ENCODE assay signal across 20 mouse cellular contexts in genomic region chr15:88799950-88800371, GRCm38 (mm10). TPM values are rescaled to one million over a fixed set of nuclear protein-coding genes. Genes with fewer than 3 reads are reported as not detected.
DNase-seq lines count a peak whose midpoint lies in the region; ATAC-seq lines count a peak whose summit lies in the region.
"Had no signal": no experiment of that assay in that cellular context is flagged by ENCODE, and none has a peak within 500 bp of the region (broad histone marks: within the 10 kb centered on the region; RNA-seq: fewer than 3 reads in every experiment).

No protein-coding gene starts in this region.

- ATAC-seq in intestine, embryonic 15.5 days, result peak; percentile 84
- no peak for ATAC-seq in liver, embryonic 15.5 days (ENCODE audit: insufficient read depth)
- ATAC-seq: hindbrain, postnatal 0 days; midbrain, embryonic 13.5 days had no signal

- no peak overlapping the region for H3K27ac ChIP-seq in intestine, embryonic 15.5 days
- H3K27ac ChIP-seq in liver, embryonic 15.5 days (replicated peaks), result 0 out of 2 replicates have a peak overlapping the region, but pooled peaks have one; percentile 19
- H3K27ac ChIP-seq: embryonic facial prominence, embryonic 13.5 days; forebrain, embryonic 10.5 days; heart, embryonic 13.5 days; hindbrain, postnatal 0 days; left cerebral cortex, adult 2 months; limb, embryonic 12.5 days; macrophage; midbrain, embryonic 13.5 days had no signal

- no peaks in the 10 kb centered on the region for H3K27me3 ChIP-seq in intestine, embryonic 15.5 days (replicated peaks)
- H3K27me3 ChIP-seq in liver, embryonic 15.5 days, result no peaks in the 10 kb centered on the region
- H3K27me3 ChIP-seq: embryonic facial prominence, embryonic 13.5 days; heart, embryonic 13.5 days; limb, embryonic 12.5 days; midbrain, embryonic 13.5 days had no signal

- 60% methylated on average over 11 of the region's 11 CpGs for WGBS in intestine, embryonic 15.5 days
- WGBS in liver, embryonic 15.5 days (ENCODE audit: insufficient replicate concordance), result 63% methylated on average over 11 of the region's 11 CpGs

- no peak overlapping the region for H3K4me2 ChIP-seq in intestine, embryonic 15.5 days (replicated peaks)
- H3K4me2 ChIP-seq in liver, embryonic 15.5 days, result peak overlapping the region; percentile 13; the same call in 1 of the 2 replicates
- H3K4me2 ChIP-seq: embryonic facial prominence, embryonic 13.5 days; heart, embryonic 13.5 days; limb, embryonic 12.5 days; midbrain, embryonic 13.5 days had no signal

- 0 out of 2 replicates have a peak, but pooled peaks cover 4% of the 10 kb centered on the region for H3K4me1 ChIP-seq in intestine, embryonic 15.5 days (replicated peaks)
- H3K4me1 ChIP-seq in liver, embryonic 15.5 days (replicated peaks), result peaks cover 7% of the 10 kb centered on the region; the same call in 1 of the 2 replicates
- H3K4me1 ChIP-seq: embryonic facial prominence, embryonic 13.5 days; forebrain, embryonic 10.5 days; heart, embryonic 13.5 days; limb, embryonic 12.5 days; midbrain, embryonic 13.5 days had no signal

- H3K36me3 ChIP-seq in intestine, embryonic 15.5 days, result 0 out of 2 replicates have a peak, but pooled peaks cover 2% of the 10 kb centered on the region
- peaks cover 5% of the 10 kb centered on the region; the same call in 1 of the 2 replicates for H3K36me3 ChIP-seq in liver, embryonic 15.5 days (replicated peaks)

- H3K9ac ChIP-seq in intestine, embryonic 15.5 days, result no peak overlapping the region
- H3K9ac ChIP-seq in liver, embryonic 15.5 days, result no peak overlapping the region
- H3K9ac ChIP-seq: embryonic facial prominence, embryonic 13.5 days; heart, embryonic 13.5 days; limb, embryonic 12.5 days; midbrain, embryonic 13.5 days had no signal

- peak; percentile 53 to 75 for DNase-seq in kidney, adult 8-10 months
- DNase-seq in lung, postnatal 36 days, result peak; percentile 90
- DNase-seq in urinary bladder, adult 2 months (ENCODE audit: low spot score), result no peak
- no peak for DNase-seq in retina, embryonic 14.5 days (ENCODE audit: low spot score)
- DNase-seq in natural killer cell, adult 2 months (ENCODE audit: low spot score in 2 of 2), result no peak
- DNase-seq: adrenal gland, postnatal 10 days; cerebellum, adult 2 months; heart, postnatal 4 days; thymus, postnatal 4 days had no signal

- no peaks in the 10 kb centered on the region for H3K9me3 ChIP-seq in intestine, embryonic 15.5 days
- no peaks in the 10 kb centered on the region for H3K9me3 ChIP-seq in liver, embryonic 15.5 days (replicated peaks)
- H3K9me3 ChIP-seq: embryonic facial prominence, embryonic 13.5 days; forebrain, embryonic 10.5 days; G1E; heart, embryonic 13.5 days; limb, embryonic 12.5 days; midbrain, embryonic 13.5 days had no signal

- no peak overlapping the region for H3K4me3 ChIP-seq in intestine, embryonic 15.5 days (replicated peaks)
- H3K4me3 ChIP-seq in liver, embryonic 15.5 days (replicated peaks), result no peak overlapping the region
- H3K4me3 ChIP-seq: embryonic facial prominence, embryonic 13.5 days; forebrain, embryonic 10.5 days; heart, embryonic 13.5 days; left cerebral cortex, adult 2 months; limb, embryonic 12.5 days; midbrain, embryonic 13.5 days had no signal

RNA-seq across cellular contexts. Expression of gene Alg12, which starts 19.2 kb away (rescaled TPM):
- 12.7 and 14.0 TPM in 2 replicates for polyA plus RNA-seq in intestine, embryonic 15.5 days (2015; fragmentation: Nextera tagmentation; extraction: Ambion mirVana)
- polyA plus RNA-seq in liver, embryonic 15.5 days (2015; fragmentation: Nextera tagmentation; extraction: Ambion mirVana), result 5.5 and 6.0 TPM in 2 replicates
- polyA plus RNA-seq in urinary bladder, adult 2 months (2012; rRNA removed), result 16.3 TPM in 2 replicates

RNA-seq across cellular contexts. Expression of gene Creld2, which starts 19.5 kb away (rescaled TPM):
- polyA plus RNA-seq in intestine, embryonic 15.5 days (2015; fragmentation: Nextera tagmentation; extraction: Ambion mirVana), result 97.9 and 131 TPM in 2 replicates
- 39.6 and 46.2 TPM in 2 replicates for polyA plus RNA-seq in liver, embryonic 15.5 days (2015; fragmentation: Nextera tagmentation; extraction: Ambion mirVana)
- polyA plus RNA-seq in urinary bladder, adult 2 months (2012; rRNA removed), result 31.0 and 36.2 TPM in 2 replicates

RNA-seq across cellular contexts. Expression of gene Zbed4, which starts 48.5 kb away (rescaled TPM):
- polyA plus RNA-seq in intestine, embryonic 15.5 days (2015; fragmentation: Nextera tagmentation; extraction: Ambion mirVana), result 14.0 and 14.7 TPM in 2 replicates
- 10.6 and 10.7 TPM in 2 replicates for polyA plus RNA-seq in liver, embryonic 15.5 days (2015; fragmentation: Nextera tagmentation; extraction: Ambion mirVana)
- polyA plus RNA-seq in urinary bladder, adult 2 months (2012; rRNA removed), result 3.2 and 4.1 TPM in 2 replicates

Comparison
In these comparisons a context has a peak if more than half of its experiments do, and no peak if none do; other contexts are left out.
1. DNase-seq: peak in kidney, adult 8-10 months (2 of 2) and lung, postnatal 36 days (single experiment); none in urinary bladder, adult 2 months (single experiment), retina, embryonic 14.5 days (single experiment) and natural killer cell, adult 2 months (0 of 2).